Mouse (Mus musculus) neural tube, embryonic 12.5 days (tissue): ENCODE results near the gene Spo11. TPM values are rescaled to one million over a fixed set of nuclear protein-coding genes. Genes with fewer than 3 reads are reported as not detected.

Experiments used
- ATAC-seq: fragments of 200-750 bp; cut with Nextera tagmentation; 2 replicates; pipeline ENCODE4 v1.8.0; 2017; ENCODE audit warnings: low read depth, mild to moderate bottlenecking, moderate TSS enrichment, moderate library complexity; ENCODE audit not compliant: low FRiP score
- H3K27ac ChIP-seq: fragments of 300-500 bp; sonication (generic); 2 replicates; pipeline ENCODE4 v1.5.1; 2016
- H3K27me3 ChIP-seq: fragments of 300-500 bp; sonication (generic); replicated peaks from 2 replicates; pipeline ENCODE4 v1.6.1; 2016; ENCODE audit warnings: mild to moderate bottlenecking
- H3K36me3 ChIP-seq: fragments of 300-500 bp; sonication (generic); 2 replicates; pipeline ENCODE4 v1.6.1; 2016; ENCODE audit warnings: mild to moderate bottlenecking
- H3K4me1 ChIP-seq: fragments of 300-500 bp; sonication (generic); 2 replicates; pipeline ENCODE4 v1.6.1; 2016
- H3K4me2 ChIP-seq: fragments of 300-500 bp; sonication (generic); replicated peaks from 2 replicates; pipeline ENCODE4 v1.6.1; 2016; ENCODE audit warnings: mild to moderate bottlenecking
- H3K4me3 ChIP-seq: fragments of 300-500 bp; sonication (generic); 2 replicates; pipeline ENCODE4 v1.5.1; 2016
- H3K9ac ChIP-seq: fragments of 300-500 bp; sonication (generic); 2 replicates; pipeline ENCODE4 v1.6.1; 2016; ENCODE audit warnings: mild to moderate bottlenecking
- H3K9me3 ChIP-seq: fragments of 300-500 bp; sonication (generic); 2 replicates; pipeline ENCODE4 v1.6.1; 2016; ENCODE audit warnings: mild to moderate bottlenecking
- WGBS: fragments of 180-500 bp; shearing (Covaris S2); methylation state at CpG from one replicate; pipeline ENCODE4 v1.1.7; 2016; 5-methylcytosine and 5-hydroxymethylcytosine counted together
- polyA plus RNA-seq: library from polyadenylated mRNA; unstranded; fragments of >200 nt; fragmentation: Nextera tagmentation; extraction: Ambion mirVana; gene quantifications from 2 replicates; pipeline ENCODE4 v1.2.1, GENCODE M21; 2016

Spo11 gene
- polyA plus RNA-seq, 1 experiment from 2014 or later = 0.22 TPM

DNA sequence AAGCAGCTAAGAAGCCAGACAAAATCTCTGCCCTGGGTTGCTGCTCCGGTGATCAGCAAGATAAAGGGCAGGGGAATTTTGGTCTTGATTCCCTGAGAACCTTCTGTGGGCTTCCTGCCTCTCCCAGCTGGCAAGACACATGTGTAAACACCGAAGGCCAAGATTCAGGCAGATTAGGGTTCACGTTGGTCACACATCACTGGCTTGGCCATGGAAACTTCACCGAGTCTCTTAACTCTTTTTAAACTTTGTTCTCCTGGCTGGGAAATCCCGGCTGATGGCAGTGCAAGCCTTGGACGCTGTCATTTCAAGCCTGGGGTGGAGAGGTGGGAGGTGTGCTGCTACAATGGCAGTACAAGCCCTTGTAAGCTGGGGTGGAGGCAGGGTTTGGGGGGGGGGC is 16.3 kb upstream of the Spo11 start:
- 68% methylated on average over 6 of the region's 6 CpGs for WGBS

DNA sequence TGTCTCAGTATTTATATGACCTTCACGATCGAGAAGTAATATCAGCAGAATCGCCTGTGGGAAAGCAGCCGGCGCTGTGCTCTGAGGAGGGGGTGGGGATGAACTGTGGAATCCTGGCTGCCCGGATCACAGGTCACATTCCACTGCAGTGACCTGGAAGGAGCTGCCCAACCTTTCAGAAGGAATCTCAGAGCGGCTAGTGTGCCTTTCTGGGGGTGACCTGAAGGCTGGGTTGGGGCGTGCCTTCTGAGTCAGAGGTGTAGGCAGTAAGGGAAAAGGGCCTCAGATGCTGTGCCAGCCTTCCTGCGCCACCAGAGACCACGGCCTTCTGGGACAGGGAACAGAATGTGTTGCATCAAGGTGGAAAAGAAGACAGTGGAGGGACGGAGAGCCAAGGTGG is 12.3 kb upstream of the Spo11 start:
- 55% methylated on average over 11 of the region's 11 CpGs for WGBS
- Histone ChIP-seq H3K27ac (no peak overlapping the region), H3K4me3 (no peak overlapping the region), H3K27me3 (no peaks in the 10 kb centered on the region), H3K9me3 (0 out of 2 replicates have a peak, but pooled peaks cover 4% of the 10 kb centered on the region), H3K4me1 (no peaks in the 10 kb centered on the region), H3K9ac (no peak overlapping the region), H3K4me2 (no peak overlapping the region), H3K36me3 (no peaks in the 10 kb centered on the region)
- no peak for ATAC-seq

More for the DNA sequence above, 16.3 kb upstream of the Spo11 start:
- Histone ChIP-seq H3K4me2 (no peak overlapping the region), H3K36me3 (no peaks in the 10 kb centered on the region), H3K4me3 (no peak overlapping the region), H3K4me1 (peaks cover 8% of the 10 kb centered on the region), H3K9me3 (peaks cover 16% of the 10 kb centered on the region), H3K9ac (no peak overlapping the region), H3K27me3 (no peaks in the 10 kb centered on the region), H3K27ac (no peak overlapping the region)
- no peak for ATAC-seq

DNA sequence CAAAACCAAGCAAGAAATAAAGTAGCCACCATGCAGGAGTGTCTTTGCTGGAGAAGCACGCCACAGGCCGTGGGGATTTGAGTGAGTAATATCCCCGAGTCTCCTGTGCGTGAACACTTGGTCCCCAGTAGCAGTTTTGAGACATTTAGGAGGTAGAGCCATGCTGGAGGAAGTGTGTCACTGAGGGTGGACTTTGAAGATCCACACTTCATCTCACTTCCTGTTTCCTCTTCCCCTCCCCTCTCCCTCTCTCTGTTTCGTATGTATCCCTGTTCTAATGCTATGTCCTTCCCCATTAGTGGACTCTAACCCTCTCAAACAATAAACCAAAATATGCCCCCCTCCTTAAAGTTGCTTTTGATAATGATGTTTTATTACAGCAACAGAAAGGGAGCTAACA is 11.0 kb upstream of the Spo11 start:
- no peaks in the 10 kb centered on the region for H3K27me3 ChIP-seq
- H3K4me1 ChIP-seq = no peaks in the 10 kb centered on the region
- no peak overlapping the region for H3K4me2 ChIP-seq
- no peaks in the 10 kb centered on the region for H3K9me3 ChIP-seq
- no peaks in the 10 kb centered on the region for H3K36me3 ChIP-seq
- H3K4me3 ChIP-seq = no peak overlapping the region
- no peak overlapping the region for H3K9ac ChIP-seq
- ATAC-seq = no peak
- H3K27ac ChIP-seq = no peak overlapping the region
- 82% methylated on average over 5 of the region's 5 CpGs for WGBS

DNA sequence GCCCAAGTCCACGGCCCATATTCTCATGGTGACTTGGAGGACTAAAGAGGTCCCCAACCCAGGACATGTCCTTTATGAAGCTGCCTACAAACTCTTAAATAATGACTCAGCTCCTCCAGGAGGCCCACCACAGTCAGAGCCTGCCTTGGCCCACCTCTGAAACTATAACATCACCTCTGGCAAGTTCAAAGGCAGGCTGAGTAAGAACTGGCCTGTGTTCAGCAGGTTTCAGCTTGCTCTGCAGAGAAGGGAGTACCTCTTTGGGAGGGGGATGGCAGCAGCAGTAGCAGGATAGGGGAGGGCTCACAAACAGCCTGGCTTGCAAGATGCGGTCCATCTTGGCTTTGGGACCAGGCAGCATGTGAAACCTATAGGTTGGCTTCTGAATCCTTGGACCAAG is 5.6 kb upstream of the Spo11 start:
- Histone ChIP-seq H3K27ac (no peak overlapping the region), H3K9ac (no peak overlapping the region), H3K36me3 (no peaks in the 10 kb centered on the region), H3K4me2 (no peak overlapping the region), H3K27me3 (no peaks in the 10 kb centered on the region), H3K4me3 (no peak overlapping the region), H3K9me3 (no peaks in the 10 kb centered on the region), H3K4me1 (peaks cover 13% of the 10 kb centered on the region)
- ATAC-seq = no peak
- WGBS = 86% methylated on average over 2 of the region's 2 CpGs

DNA sequence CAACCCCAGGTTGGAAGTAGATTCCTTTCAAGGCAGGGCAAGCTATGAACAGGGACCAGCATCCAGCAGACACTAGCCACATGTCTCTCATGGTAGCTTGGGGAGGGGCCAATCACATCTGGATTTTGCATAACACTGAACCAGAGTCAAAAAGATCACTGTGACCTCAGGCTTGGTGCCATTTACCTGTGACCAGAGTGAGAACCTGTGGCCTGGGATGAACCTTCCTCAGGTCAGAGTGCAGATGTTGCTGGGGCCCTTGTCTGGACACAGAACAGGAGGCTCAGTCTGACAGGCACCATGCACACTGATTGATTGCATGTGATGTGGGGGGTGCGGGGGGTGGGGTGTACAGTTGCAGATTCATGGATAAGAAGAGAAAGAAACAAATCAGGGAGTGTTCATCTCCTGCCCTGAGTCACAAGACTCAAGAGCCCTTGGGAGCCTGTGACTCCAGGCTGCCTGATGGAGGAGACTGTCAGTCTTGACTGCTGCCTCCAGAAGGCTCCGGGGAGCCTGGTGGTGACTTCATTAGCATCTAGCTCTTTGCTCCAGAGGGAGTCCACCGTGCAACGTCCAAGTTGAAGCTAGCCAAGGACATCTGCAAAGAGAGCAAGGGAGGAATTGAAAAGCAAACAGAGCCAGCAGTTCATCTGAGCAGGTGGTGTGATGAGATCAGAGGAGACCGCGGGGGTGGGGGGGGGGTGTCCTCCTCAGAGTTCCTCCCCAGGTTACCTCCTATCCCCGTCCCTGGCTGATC is 3.5 kb upstream of the Spo11 start:
- Histone ChIP-seq H3K36me3 (no peaks in the 10 kb centered on the region), H3K27ac (no peak overlapping the region), H3K9ac (no peak overlapping the region), H3K9me3 (no peaks in the 10 kb centered on the region), H3K4me1 (peaks cover 24% of the 10 kb centered on the region), H3K4me3 (no peak overlapping the region), H3K27me3 (no peaks in the 10 kb centered on the region), H3K4me2 (no peak overlapping the region)
- no peak for ATAC-seq
- 32% methylated on average over 7 of the region's 7 CpGs for WGBS

DNA sequence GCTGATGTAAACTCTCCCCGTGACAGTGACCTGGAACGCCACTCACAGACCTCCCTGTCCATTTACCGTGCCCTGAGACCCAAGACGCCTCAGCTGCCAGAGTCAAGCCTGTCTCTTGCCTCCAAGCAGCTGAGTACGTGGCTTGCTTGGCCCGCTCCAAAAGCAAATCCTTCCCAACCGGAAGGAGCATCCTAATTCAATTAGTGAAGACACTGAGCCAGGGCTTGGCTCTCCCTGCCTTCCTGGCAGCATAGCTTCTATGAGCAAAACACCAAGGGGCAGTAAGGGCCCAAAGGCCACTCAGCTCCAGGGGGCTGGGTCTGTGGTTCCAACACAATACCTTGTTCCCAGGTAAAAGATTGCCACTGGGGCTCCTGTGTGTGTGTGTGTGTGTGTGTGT is 2.8 kb upstream of the Spo11 start:
- Histone ChIP-seq H3K27me3 (no peaks in the 10 kb centered on the region), H3K27ac (no peak overlapping the region), H3K36me3 (no peaks in the 10 kb centered on the region), H3K4me1 (peaks cover 24% of the 10 kb centered on the region), H3K4me2 (no peak overlapping the region), H3K9me3 (0 out of 2 replicates have a peak, but pooled peaks cover 3% of the 10 kb centered on the region), H3K4me3 (no peak overlapping the region), H3K9ac (no peak overlapping the region)
- ATAC-seq = no peak
- WGBS = 46% methylated on average over 7 of the region's 7 CpGs

DNA sequence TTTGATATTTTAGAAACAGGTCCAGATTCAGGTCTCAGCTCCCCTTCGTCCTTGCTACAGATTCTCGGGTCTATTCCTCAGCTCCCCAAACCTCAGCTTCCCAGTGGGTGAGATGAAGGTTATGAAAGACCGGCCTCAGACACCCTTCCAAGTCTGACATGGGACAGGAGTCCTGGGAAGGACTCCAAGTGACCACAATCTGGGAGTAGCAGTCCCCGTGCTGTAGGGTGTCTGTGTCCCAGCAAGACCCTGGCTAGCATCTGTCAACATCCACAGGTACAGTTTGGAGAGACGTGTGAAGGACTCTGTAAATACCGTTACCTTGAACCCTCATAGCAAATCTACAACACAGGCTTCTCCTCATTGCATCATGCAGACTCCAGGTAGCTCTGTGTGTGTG is 2.3 kb upstream of the Spo11 start:
- H3K4me1 ChIP-seq = peaks cover 24% of the 10 kb centered on the region
- H3K9ac ChIP-seq = no peak overlapping the region
- H3K27ac ChIP-seq = no peak overlapping the region
- H3K4me2 ChIP-seq = no peak overlapping the region
- no peak overlapping the region for H3K4me3 ChIP-seq
- H3K9me3 ChIP-seq = 0 out of 2 replicates have a peak, but pooled peaks cover 7% of the 10 kb centered on the region
- no peaks in the 10 kb centered on the region for H3K27me3 ChIP-seq
- no peak for ATAC-seq
- WGBS = 83% methylated on average over 6 of the region's 6 CpGs
- no peaks in the 10 kb centered on the region for H3K36me3 ChIP-seq

DNA sequence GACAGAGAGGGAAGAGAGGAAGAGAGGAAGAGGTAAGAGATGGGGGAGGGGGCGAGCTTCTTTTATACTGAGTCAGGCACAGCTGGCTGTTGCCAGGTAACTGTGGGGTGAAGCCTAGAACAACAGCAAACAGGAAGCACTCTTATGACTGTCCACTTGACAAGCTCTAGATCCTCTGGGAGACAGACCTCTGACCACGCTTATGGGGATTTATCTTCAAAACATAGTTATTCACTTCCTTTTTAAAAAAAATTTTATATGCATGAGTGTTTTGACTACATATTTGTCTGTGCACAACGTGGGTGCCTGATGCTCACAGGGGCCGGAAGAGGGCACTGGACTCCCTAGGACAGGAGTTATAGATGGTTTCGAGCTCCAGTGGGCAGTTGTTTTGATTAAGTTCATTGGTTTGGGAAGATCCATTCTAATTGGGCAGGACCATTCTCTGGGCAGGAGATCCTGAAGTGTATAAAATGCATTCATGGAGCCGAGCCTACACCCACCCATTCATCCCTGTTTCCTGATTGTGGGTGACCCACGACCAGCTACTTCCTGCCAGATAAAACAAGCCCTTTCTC is 750 bp upstream of the Spo11 start:
- no peak for ATAC-seq
- whole genome bisulfite sequencing = 34% methylated on average over 7 of the region's 7 CpGs
- peaks cover 24% of the 10 kb centered on the region for H3K4me1 ChIP-seq
- H3K27ac ChIP-seq = no peak overlapping the region
- H3K4me3 ChIP-seq = peak overlapping the region; percentile 4; the same call in 1 of the 2 replicates
- H3K36me3 ChIP-seq = no peaks in the 10 kb centered on the region
- H3K27me3 ChIP-seq = no peaks in the 10 kb centered on the region
- no peak overlapping the region for H3K9ac ChIP-seq
- peak overlapping the region; percentile 44 for H3K4me2 ChIP-seq
- H3K9me3 ChIP-seq = 0 out of 2 replicates have a peak, but pooled peaks cover 8% of the 10 kb centered on the region

DNA sequence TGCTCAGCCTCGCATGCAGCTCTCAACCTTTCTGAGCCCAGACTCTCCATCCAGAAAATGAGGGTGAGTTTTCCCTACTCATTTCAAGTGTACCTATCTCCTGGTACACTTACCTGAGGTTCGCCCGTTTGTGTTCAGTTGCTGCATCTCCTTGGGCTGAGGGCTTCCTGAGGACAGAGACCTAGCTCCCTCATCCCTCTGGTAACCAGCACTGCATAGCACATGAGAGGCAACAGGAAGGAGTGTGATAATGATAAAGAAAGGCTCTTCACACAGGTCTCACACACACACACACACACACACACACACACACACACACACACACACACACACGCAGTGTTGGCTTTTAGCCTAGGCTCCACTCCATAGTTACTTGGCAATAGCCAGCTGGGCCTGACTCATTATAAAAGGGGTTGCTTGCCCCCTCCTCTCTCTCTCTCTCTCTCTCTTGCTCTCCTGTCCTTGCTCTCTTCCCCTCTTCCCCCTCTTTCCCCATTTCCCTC is 682 bp downstream of the Spo11 start:
- no peak overlapping the region for H3K4me2 ChIP-seq
- H3K4me1 ChIP-seq = peaks cover 24% of the 10 kb centered on the region
- H3K27ac ChIP-seq = no peak overlapping the region
- H3K9ac ChIP-seq = no peak overlapping the region
- no peaks in the 10 kb centered on the region for H3K36me3 ChIP-seq
- no peaks in the 10 kb centered on the region for H3K27me3 ChIP-seq
- H3K4me3 ChIP-seq = no peak overlapping the region
- no peak for ATAC-seq
- H3K9me3 ChIP-seq = 0 out of 2 replicates have a peak, but pooled peaks cover 8% of the 10 kb centered on the region
- WGBS = 59% methylated on average over 4 of the region's 4 CpGs

DNA sequence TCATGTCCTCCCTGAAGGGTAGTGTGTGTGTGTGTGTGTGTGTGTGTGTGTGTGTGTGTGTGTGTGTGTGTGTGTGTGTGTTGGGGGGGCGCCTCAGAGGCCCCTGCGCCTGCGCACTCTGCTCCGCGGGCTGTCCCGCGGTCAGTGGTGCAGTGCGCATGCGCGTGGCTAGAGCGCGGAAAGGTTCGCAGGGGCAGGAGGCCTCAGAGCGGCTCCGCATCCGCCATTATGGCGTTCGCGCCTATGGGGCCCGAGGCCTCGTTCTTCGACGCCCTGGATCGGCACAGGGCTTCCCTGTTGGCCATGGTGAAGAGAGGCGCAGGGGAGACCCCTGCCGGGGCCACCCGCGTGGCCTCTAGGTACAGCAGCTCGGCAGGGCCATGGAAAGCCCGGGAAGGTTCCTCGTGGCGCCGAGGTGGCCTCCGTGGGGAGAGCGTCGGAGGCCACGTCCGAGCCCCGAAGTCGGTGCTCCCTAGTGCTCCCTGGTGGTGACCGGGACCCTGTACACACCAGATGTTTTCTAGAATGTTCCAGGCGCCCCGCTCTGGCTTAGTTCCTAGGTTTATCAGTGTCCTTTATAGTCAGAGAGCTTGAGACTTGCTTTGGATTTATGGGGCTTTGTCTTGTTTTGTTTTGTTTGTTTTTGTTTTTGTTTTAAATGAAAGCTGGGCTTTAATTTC is 2.3 kb downstream of the Spo11 start:
- Histone ChIP-seq H3K4me3 (no peak overlapping the region), H3K27ac (no peak overlapping the region), H3K4me1 (peaks cover 21% of the 10 kb centered on the region), H3K27me3 (no peaks in the 10 kb centered on the region), H3K36me3 (no peaks in the 10 kb centered on the region), H3K9me3 (0 out of 2 replicates have a peak, but pooled peaks cover 8% of the 10 kb centered on the region), H3K9ac (no peak overlapping the region), H3K4me2 (no peak overlapping the region)
- ATAC-seq = no peak
- 90% methylated on average over 42 of the region's 43 CpGs for WGBS

DNA sequence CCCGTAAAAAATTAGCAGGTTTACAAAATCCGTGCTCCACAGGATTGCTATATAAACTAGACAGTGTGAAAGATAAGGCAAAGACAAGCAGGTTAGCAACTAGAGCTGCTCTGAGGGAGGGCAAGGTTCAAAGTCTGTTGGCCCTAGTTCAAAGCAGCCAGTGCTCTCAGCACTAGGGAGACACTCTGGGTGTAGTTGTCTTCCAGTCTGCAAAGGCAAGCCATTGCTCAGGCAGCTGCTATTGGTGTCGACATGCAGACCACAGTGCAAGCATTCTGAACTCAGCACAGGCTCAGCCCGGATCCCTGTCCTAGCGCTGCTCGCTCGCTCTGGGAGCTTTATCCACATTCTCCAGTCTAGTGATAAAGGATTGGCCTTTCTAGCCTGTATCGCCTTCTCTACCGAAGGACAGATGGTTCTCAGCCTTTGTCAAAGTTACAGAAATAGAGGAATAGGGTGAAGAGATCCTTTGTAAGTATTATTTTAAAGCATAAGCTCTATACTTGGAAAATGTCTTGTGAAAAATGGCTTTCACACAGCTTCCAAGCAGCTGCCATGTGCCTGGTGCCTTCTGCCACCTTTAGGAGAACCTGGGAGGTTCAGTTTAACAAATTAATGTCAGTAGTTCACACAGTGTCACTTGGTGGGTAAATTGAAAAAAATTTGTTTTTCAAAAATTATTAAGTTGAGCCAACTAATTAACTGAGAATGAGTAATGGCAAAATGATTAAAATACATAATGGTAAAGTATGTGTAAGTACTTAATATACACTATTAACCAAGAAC is 5.5 kb downstream of the Spo11 start:
- 81% methylated on average over 9 of the region's 9 CpGs for WGBS
- 0 out of 2 replicates have a peak, but pooled peaks cover 8% of the 10 kb centered on the region for H3K9me3 ChIP-seq
- no peaks in the 10 kb centered on the region for H3K4me1 ChIP-seq
- H3K27me3 ChIP-seq = no peaks in the 10 kb centered on the region
- no peak for ATAC-seq
- H3K9ac ChIP-seq = no peak overlapping the region
- H3K4me3 ChIP-seq = no peak overlapping the region
- H3K36me3 ChIP-seq = no peaks in the 10 kb centered on the region
- no peak overlapping the region for H3K27ac ChIP-seq
- H3K4me2 ChIP-seq = no peak overlapping the region

DNA sequence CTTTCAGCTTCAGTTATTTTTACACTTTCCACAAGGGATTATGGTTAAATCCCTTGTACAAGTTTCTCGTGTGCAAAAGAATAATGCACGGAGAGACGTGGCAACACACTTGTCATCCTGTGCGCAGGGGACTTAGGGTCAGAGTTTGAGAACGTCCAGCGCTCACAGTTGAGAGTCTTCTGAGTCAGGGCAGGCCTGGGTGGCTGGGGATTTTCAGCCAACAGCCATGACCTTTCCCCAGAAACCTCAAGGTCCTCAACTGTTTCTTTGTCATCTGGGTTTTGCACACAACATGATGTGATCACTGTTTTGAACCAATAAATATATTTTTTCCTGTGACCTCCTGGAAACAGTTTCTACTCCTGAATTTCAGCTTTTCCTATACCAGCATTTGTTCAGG is 12.7 kb downstream of the Spo11 start:
- Histone ChIP-seq H3K36me3 (no peaks in the 10 kb centered on the region), H3K9me3 (no peaks in the 10 kb centered on the region), H3K27me3 (no peaks in the 10 kb centered on the region), H3K9ac (no peak overlapping the region), H3K27ac (no peak overlapping the region), H3K4me3 (no peak overlapping the region), H3K4me2 (no peak overlapping the region), H3K4me1 (no peaks in the 10 kb centered on the region)
- ATAC-seq = no peak
- WGBS = 89% methylated on average over 6 of the region's 6 CpGs
